Mouse (Mus musculus) embryonic fibroblast, embryonic 13.5 days (primary cell): Measurements from ENCODE around the gene Triml1. TPM values are rescaled to one million over a fixed set of nuclear protein-coding genes. Genes with fewer than 3 reads are reported as not detected.

ENCODE experiments used
- H3K27ac ChIP-seq: 2 replicates; pipeline ENCODE4 v1.5.1; 2012; ENCODE audit warnings: low read length, control low read depth, inconsistent platforms; ENCODE audit not compliant: insufficient read depth
- H3K4me1 ChIP-seq: 2 replicates; pipeline ENCODE4 v1.6.1; 2011; ENCODE audit warnings: low read length; ENCODE audit not compliant: control insufficient read depth, insufficient read depth
- H3K4me3 ChIP-seq: 2 replicates; pipeline ENCODE4 v1.5.1; 2011; ENCODE audit warnings: mild to moderate bottlenecking, control low read depth, low read length; ENCODE audit not compliant: insufficient read depth
- CTCF ChIP-seq: IDR thresholded peaks from 2 replicates; pipeline ENCODE4 v1.5.1; 2011; ENCODE audit warnings: mild to moderate bottlenecking, control low read depth, low read length, moderate library complexity, borderline replicate concordance; ENCODE audit not compliant: insufficient read depth
- POLR2A ChIP-seq: IDR thresholded peaks from 2 replicates; pipeline ENCODE4 v1.6.1; 2011; ENCODE audit warnings: low read depth, mild to moderate bottlenecking, control low read depth, low read length, moderate library complexity
- polyA plus RNA-seq: library from polyadenylated mRNA; stranded (reverse); fragments of >200 nt; gene quantifications from 2 replicates; pipeline ENCODE4 v1.2.4, GENCODE M21; 2011; ENCODE audit warnings: low read depth; ENCODE audit not compliant: missing spikeins, insufficient read length

Triml1 gene
- polyA plus RNA-seq, 1 experiment = not detected

GRCm38 (mm10) chr8:43149307-43149706 is 8.0 kb upstream of the Triml1 start:
- no peak overlapping the region for H3K27ac ChIP-seq
- no peak overlapping the region for H3K4me3 ChIP-seq
- H3K4me1 ChIP-seq = no peaks in the 10 kb centered on the region
- no peak for TF ChIP-seq POLR2A
- no peak for TF ChIP-seq CTCF

GRCm38 (mm10) chr8:43111205-43111827 is 30.0 kb downstream of the Triml1 start:
- Histone ChIP-seq H3K4me3 (no peak overlapping the region), H3K27ac (no peak overlapping the region), H3K4me1 (no peaks in the 10 kb centered on the region)
- no peak for TF ChIP-seq CTCF
- TF ChIP-seq POLR2A = no peak

Other genes starting within 250 kb of the Triml1 start
- gene Triml2, start 39.1 kb upstream of the Triml1 start, polyA plus RNA-seq = not detected in 2 replicates
- gene Zfp42, start 165.5 kb upstream of the Triml1 start, polyA plus RNA-seq = not detected in 2 replicates